Comparison of ENCODE assay signal across 8 mouse cellular contexts in the genomic region with DNA sequence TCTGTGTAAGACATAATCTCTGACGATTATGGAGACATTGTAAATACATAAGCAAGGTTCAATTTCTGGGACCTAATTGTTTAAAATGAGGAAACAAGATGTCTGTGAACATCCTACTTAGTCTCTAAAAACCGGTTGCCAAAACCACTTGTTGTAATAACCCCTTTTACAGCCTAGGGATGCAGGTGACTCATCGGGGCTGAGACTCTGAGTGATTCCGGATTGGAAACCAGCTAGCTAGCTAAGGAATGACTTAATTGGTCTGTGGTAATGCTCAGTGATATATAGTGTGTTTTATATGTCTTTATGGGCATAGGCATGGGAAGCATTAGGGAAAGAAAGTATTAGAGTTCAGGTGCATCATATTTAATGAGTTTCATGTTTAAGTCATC. TPM values are rescaled to one million over a fixed set of nuclear protein-coding genes. Genes with fewer than 3 reads are reported as not detected.
DNase-seq lines count a peak whose midpoint lies in the region; ATAC-seq and TF ChIP-seq lines count a peak whose summit lies in the region.

No protein-coding gene starts in this region.

- peak overlapping the region; percentile 91 for H3K4me3 ChIP-seq in gastrocnemius, adult 2 months
- H3K4me3 ChIP-seq in forebrain, embryonic 13.5 days: peak overlapping the region; percentile 85
- H3K4me3 ChIP-seq in limb, embryonic 15.5 days: peak overlapping the region; percentile 90
- peak overlapping the region; percentile 98 for H3K4me3 ChIP-seq in neural tube, embryonic 14.5 days (ENCODE audit: low read depth, low read length)

- DNase-seq in gastrocnemius, adult 2 months: no peak
- no peak for DNase-seq in gastrocnemius, adult 8-10 months (ENCODE audit: low spot score in 2 of 2)
- no peak for DNase-seq in left cerebral cortex, postnatal 4 days
- no peak for DNase-seq in gastrocnemius, adult 18-20 months (ENCODE audit: low spot score)

- H3K4me2 ChIP-seq in forebrain, embryonic 13.5 days: peak overlapping the region; percentile 68
- H3K4me2 ChIP-seq in limb, embryonic 15.5 days: peak overlapping the region; percentile 50
- peak overlapping the region; percentile 55 for H3K4me2 ChIP-seq in neural tube, embryonic 14.5 days (ENCODE audit: low read depth, low read length)

- H3K9me3 ChIP-seq in forebrain, embryonic 13.5 days (replicated peaks): no peaks in the 10 kb centered on the region
- no peaks in the 10 kb centered on the region for H3K9me3 ChIP-seq in limb, embryonic 15.5 days
- no peaks in the 10 kb centered on the region for H3K9me3 ChIP-seq in neural tube, embryonic 14.5 days (ENCODE audit: control insufficient read depth, low read length)

- no peaks in the 10 kb centered on the region for H3K27me3 ChIP-seq in forebrain, embryonic 13.5 days
- no peaks in the 10 kb centered on the region for H3K27me3 ChIP-seq in limb, embryonic 15.5 days
- no peaks in the 10 kb centered on the region for H3K27me3 ChIP-seq in neural tube, embryonic 14.5 days (ENCODE audit: control insufficient read depth, insufficient read depth, low read length)

- ATAC-seq in activated CD4-positive, CD25-positive, alpha-beta regulatory T cell, adult 4 months: peak; percentile 38
- ATAC-seq in forebrain, embryonic 13.5 days: no peak
- no peak; the same call in 1 of the 2 replicates for ATAC-seq in limb, embryonic 15.5 days (ENCODE audit: insufficient number of reproducible peaks, low FRiP score, low TSS enrichment, low read depth)
- ATAC-seq in neural tube, embryonic 14.5 days (ENCODE audit: low read depth): no peak

- H3K4me1 ChIP-seq in forebrain, embryonic 13.5 days: peaks cover 23% of the 10 kb centered on the region
- peaks cover 9% of the 10 kb centered on the region; the same call in 1 of the 2 replicates for H3K4me1 ChIP-seq in limb, embryonic 15.5 days
- peaks cover 21% of the 10 kb centered on the region for H3K4me1 ChIP-seq in neural tube, embryonic 14.5 days (ENCODE audit: control insufficient read depth, insufficient read depth, low read length)

- intact Hi-C loops in gastrocnemius, adult 2 months (cut with DNase I): loop anchor here (5.0 kb wide), 2 partner anchors 35 to 70 kb away; a partner anchor contains a TSS
- intact Hi-C loops in left cerebral cortex, postnatal 4 days (cut with DNase I): no loop called here

- 0 out of 2 replicates have a peak, but pooled peaks cover 10% of the 10 kb centered on the region for H3K36me3 ChIP-seq in forebrain, embryonic 13.5 days (ENCODE audit: poor library complexity, severe bottlenecking)
- H3K36me3 ChIP-seq in limb, embryonic 15.5 days: no peaks in the 10 kb centered on the region
- no peaks in the 10 kb centered on the region for H3K36me3 ChIP-seq in neural tube, embryonic 14.5 days (ENCODE audit: control insufficient read depth, insufficient read depth, low read length)

- TF ChIP-seq CTCF in gastrocnemius, adult 2 months (IDR thresholded peaks at IDR 0.05): no peak

- 49% methylated on average over 4 of the region's 4 CpGs for WGBS in forebrain, embryonic 13.5 days
- 10% methylated on average over 4 of the region's 4 CpGs for WGBS in limb, embryonic 15.5 days
- WGBS in neural tube, embryonic 14.5 days: 24% methylated on average over 4 of the region's 4 CpGs

- H3K9ac ChIP-seq in forebrain, embryonic 13.5 days: peak overlapping the region; percentile 90
- H3K9ac ChIP-seq in limb, embryonic 15.5 days: peak overlapping the region; percentile 85; the same call in 1 of the 2 replicates
- H3K9ac ChIP-seq in neural tube, embryonic 14.5 days (replicated peaks; ENCODE audit: low read depth, low read length): no peak overlapping the region

- peak overlapping the region; percentile 98; the same call in 1 of the 2 replicates for H3K27ac ChIP-seq in gastrocnemius, adult 2 months
- no peak overlapping the region for H3K27ac ChIP-seq in forebrain, embryonic 13.5 days
- H3K27ac ChIP-seq in limb, embryonic 15.5 days: no peak overlapping the region
- H3K27ac ChIP-seq in neural tube, embryonic 14.5 days (ENCODE audit: low read depth, low read length): no peak overlapping the region

RNA-seq across cellular contexts. Expression of a gene that starts 1.4 kb away (rescaled TPM):
- 10 to 100 TPM; 15.8 to 17.5 TPM for total RNA-seq in gastrocnemius, adult 2 months (2021)
- total RNA-seq in gastrocnemius, adult 8-10 months (2022): 10 to 100 TPM in 3 of 4 experiments, 1 to 10 TPM in 1; 9.4 to 12.3 (median 11.9) TPM
- polyA plus RNA-seq in activated CD4-positive, CD25-positive, alpha-beta regulatory T cell, adult 4 months (2017; shearing (Covaris generic)): 10 to 100 TPM; 77.3 to 77.5 TPM
- polyA plus RNA-seq in forebrain, embryonic 13.5 days (2015; fragmentation: Nextera tagmentation; extraction: Ambion mirVana): 63.2 and 64.9 TPM in 2 replicates
- 57.6 and 61.9 TPM in 2 replicates for polyA plus RNA-seq in limb, embryonic 15.5 days (2015; fragmentation: Nextera tagmentation; extraction: Ambion mirVana)
- 61.3 and 64.4 TPM in 2 replicates for polyA plus RNA-seq in neural tube, embryonic 14.5 days (2014; fragmentation: Nextera tagmentation; extraction: Ambion mirVana)
- 10 to 100 TPM; 60.2 to 62.9 TPM for total RNA-seq in left cerebral cortex, postnatal 4 days (2021)
- 10 to 100 TPM; 12.1 to 12.4 TPM for total RNA-seq in gastrocnemius, adult 18-20 months (2021)

RNA-seq across cellular contexts. Expression of a gene that starts 36.3 kb away (rescaled TPM):
- 100 to 1,000 TPM; 176 to 242 TPM for total RNA-seq in gastrocnemius, adult 2 months (2021)
- 100 to 1,000 TPM; 151 to 195 (median 179) TPM for total RNA-seq in gastrocnemius, adult 8-10 months (2022)
- 100 to 1,000 TPM; 259 to 332 TPM for polyA plus RNA-seq in activated CD4-positive, CD25-positive, alpha-beta regulatory T cell, adult 4 months (2017; shearing (Covaris generic))
- 636 and 684 TPM in 2 replicates for polyA plus RNA-seq in forebrain, embryonic 13.5 days (2015; fragmentation: Nextera tagmentation; extraction: Ambion mirVana)
- polyA plus RNA-seq in limb, embryonic 15.5 days (2015; fragmentation: Nextera tagmentation; extraction: Ambion mirVana): 342 and 385 TPM in 2 replicates
- 397 and 407 TPM in 2 replicates for polyA plus RNA-seq in neural tube, embryonic 14.5 days (2014; fragmentation: Nextera tagmentation; extraction: Ambion mirVana)
- 100 to 1,000 TPM; 168 to 186 TPM for total RNA-seq in left cerebral cortex, postnatal 4 days (2021)
- total RNA-seq in gastrocnemius, adult 18-20 months (2021): 100 to 1,000 TPM; 188 to 207 TPM

RNA-seq across cellular contexts. Expression of a gene that starts 37.9 kb away (rescaled TPM):
- 1 to 10 TPM; 1.4 to 2.0 TPM for total RNA-seq in gastrocnemius, adult 2 months (2021)
- 1 to 10 TPM in 3 of 4 experiments, under 1 TPM in 1; 0.80 to 4.0 (median 1.8) TPM for total RNA-seq in gastrocnemius, adult 8-10 months (2022)
- 1 to 10 TPM; 3.5 to 7.4 TPM for polyA plus RNA-seq in activated CD4-positive, CD25-positive, alpha-beta regulatory T cell, adult 4 months (2017; shearing (Covaris generic))
- polyA plus RNA-seq in forebrain, embryonic 13.5 days (2015; fragmentation: Nextera tagmentation; extraction: Ambion mirVana): 11.8 and 13.9 TPM in 2 replicates
- polyA plus RNA-seq in limb, embryonic 15.5 days (2015; fragmentation: Nextera tagmentation; extraction: Ambion mirVana): 6.3 and 9.0 TPM in 2 replicates
- 9.3 and 11.4 TPM in 2 replicates for polyA plus RNA-seq in neural tube, embryonic 14.5 days (2014; fragmentation: Nextera tagmentation; extraction: Ambion mirVana)
- 10 to 100 TPM; 13.0 to 18.6 TPM for total RNA-seq in left cerebral cortex, postnatal 4 days (2021)
- total RNA-seq in gastrocnemius, adult 18-20 months (2021): 1 to 10 TPM; 1.4 to 1.9 TPM
